Mouse (Mus musculus) gonadal fat pad, adult 2 months (tissue): ENCODE results near the gene Zfp606. TPM values are rescaled to one million over a fixed set of nuclear protein-coding genes. Genes with fewer than 3 reads are reported as not detected.

Experiments
- DNase-seq: peaks from one replicate; pipeline ENCODE4 v3.0.0-alpha.2; 2012; ENCODE audit warnings: low read depth
- polyA plus RNA-seq: library from polyadenylated mRNA; depleted of rRNA; stranded (reverse); fragments of >200 nt; gene quantifications from 2 replicates; pipeline ENCODE4 v1.2.3, GENCODE M21; 2012; rRNA removed

Zfp606 gene
- polyA plus RNA-seq: 3.5 and 3.8 TPM in 2 replicates

DNA sequence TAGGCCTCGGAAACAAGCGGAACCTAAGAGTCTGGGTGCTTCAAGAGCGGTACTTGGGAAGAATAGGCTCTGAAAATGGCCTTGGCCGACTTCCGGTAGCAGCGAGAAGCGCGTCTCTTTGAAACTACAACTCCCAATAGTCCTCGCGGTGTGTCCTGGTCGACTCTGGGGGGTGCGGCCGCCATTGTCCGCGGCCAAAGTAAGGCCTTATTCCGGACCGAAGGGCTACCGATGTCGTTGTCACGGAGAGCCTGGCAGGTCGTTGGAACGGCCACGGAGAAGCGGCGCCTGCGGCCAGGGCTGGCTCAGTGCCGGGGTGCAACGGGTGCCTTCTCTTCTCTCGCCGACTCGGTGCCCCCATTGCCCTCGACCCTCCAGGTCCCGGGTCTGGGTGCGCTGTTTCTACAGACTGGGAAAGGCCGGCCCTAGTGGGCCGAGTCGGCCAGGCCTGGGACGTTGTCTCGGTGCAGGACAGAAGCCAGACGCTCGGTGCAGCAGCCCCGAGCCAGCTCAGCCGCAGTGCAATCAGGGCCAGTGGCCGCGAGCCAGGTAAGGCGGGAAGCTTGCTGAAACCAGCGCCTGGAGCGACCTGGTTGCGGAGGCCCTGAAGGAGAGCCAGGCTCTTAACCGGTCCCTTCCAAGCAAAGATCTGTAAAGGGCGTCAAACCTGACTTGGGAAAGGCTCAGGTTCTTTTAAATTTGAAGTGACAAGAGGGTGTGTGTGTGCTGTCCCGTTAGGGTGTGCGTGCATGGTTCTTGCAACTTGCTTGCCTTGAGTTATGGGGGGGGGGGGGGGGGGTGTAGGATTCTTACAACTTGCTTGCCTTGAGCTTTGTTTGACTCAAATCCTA, at the start of gene Zfp606:
Gene Zfp606 (plus strand): TSS at position 136 of the 851 bp plus-strand sequence.
- DNase-seq: peak; percentile 34

DNA sequence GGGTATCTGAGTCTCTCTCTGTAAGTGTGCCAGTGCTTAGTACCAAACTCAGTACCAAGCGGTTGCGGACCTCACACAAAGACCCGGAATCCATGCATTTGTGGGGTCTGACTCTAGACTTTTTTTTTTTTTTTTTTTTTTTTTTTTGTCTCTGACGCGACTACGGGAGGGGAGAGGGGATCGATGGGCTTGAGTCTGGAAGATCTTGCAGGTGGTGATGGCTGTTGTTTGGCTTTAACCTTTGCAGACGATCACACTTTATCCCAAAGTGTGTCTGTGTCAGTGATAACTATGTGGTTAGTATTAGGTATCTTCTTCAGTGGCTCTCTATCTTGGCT, 885 bp downstream of the Zfp606 start:
- no peak for DNase-seq

DNA sequence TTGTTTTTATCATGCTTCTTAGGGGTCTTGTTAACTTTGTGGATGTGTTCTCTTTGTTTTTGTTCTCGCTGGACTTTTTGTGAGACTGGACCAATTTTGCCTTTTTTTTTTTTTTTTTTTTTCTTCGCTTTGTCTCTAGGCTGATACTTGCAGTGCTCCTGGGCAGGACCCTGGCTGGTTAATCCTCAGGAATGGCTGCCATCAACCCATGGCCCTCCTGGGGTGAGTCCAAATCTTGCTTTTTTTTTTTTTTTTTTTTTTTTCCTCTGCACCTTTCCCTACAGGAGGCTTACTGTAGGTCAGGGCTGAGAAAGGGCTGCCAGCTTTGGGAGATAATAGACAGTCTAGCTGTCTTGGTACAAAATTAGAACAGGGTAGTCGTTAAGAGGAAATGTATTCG, 1.4 kb downstream of the Zfp606 start:
- DNase-seq: no peak

DNA sequence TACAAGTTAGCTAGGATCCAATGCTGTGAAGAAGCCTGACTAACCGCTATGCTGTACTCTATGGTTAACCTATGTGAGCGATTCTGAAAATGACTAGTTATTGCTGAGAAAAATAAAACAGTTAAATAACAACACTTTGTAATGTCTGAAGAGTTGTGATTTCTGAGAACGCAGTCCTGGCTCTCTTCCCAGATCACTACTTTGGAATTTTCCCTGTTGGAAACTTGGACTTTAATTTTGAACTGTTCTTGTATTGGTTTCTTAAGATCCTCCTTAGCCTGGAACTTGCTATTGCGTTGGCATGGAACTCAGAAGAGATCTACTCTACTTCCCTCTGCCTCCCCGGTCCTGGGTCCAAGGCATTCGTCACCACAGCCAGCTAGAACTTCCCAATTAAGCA, 5.7 kb downstream of the Zfp606 start:
- DNase-seq: no peak

GRCm38 (mm10) chr7:12485956-12486355, 7.9 kb downstream of the Zfp606 start:
- DNase-seq: peak; percentile 16

DNA sequence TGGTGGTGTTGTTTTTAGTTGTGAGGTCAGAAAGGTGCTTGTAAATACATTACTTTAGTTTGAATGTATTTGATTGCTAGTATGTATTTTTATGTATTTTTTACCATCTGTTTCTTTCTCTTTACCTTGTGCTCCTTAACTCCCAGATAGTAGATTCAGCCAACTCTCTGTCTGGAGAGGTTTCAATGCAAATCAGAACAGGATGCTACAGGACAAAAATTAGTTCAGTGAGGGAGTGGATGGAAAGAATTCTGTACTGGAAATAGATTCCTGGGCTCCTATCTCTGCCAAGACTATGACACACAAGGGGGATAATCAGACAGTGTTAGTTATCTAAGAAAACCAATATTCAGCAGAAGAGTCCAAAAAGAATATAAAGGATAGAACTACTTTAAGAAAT, 8.6 kb downstream of the Zfp606 start:
- no peak for DNase-seq

DNA sequence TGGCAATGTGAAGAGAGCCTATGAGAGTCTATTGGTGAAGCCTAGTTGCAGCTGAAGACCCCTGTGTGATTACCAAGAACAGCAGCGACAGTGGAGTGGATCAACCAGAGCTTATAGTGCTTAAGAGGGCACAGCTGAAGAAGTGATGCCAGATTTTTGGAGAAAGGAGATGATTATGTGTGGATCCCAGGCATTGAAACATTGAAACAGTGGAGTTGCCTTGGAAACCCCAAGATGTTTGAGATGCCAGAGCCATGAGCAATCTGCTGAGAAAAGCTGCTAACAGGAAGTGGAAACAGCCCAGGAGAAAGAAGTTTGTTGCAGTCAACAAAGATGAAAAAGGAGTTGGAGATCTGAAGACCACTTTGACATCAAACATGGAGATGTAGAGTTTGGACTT, 32.8 kb downstream of the Zfp606 start:
- no peak for DNase-seq

DNA sequence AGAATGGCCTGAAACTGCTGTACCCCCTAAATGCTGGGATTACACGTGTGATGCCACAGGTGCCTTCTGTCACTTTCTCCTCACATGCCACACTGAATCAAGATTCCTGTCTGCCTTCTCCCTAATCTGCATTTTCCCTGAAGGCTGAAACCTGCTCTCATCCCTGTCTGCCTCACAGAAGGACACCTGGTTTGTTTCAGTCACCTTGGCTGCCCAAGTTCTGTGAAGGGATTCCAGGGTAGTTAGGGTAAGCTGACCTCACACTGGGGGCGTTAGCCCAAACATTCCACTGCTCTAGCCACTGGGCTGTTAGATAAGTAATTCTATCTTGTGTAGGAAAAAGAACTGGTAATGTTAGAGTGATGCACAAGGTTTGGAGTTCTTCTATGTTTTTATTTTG, 34.1 kb downstream of the Zfp606 start, which contains the start of gene 2900092C05Rik:
Gene 2900092C05Rik (plus strand): TSS at position 301 of the 400 bp plus-strand sequence.
- no peak for DNase-seq

Other genes starting within 250 kb of the Zfp606 start
- not detected in 2 replicates for gene Vmn1r81, start 210.0 kb upstream of the Zfp606 start, polyA plus RNA-seq
- gene Vmn1r82, start 177.9 kb upstream of the Zfp606 start, polyA plus RNA-seq: not detected in 2 replicates
- not detected in 2 replicates for gene Vmn1r83, start 148.8 kb upstream of the Zfp606 start, polyA plus RNA-seq
- gene Vmn1r84, start 109.0 kb upstream of the Zfp606 start, polyA plus RNA-seq: not detected in 2 replicates
- 1.2 and 1.5 TPM in 2 replicates for gene Zfp551, start 55.5 kb upstream of the Zfp606 start, polyA plus RNA-seq
- not detected in 2 replicates for gene 2900092C05Rik, start 34.2 kb downstream of the Zfp606 start, polyA plus RNA-seq
- gene Vmn2r53, start 130.5 kb downstream of the Zfp606 start, polyA plus RNA-seq: not detected in 2 replicates
- gene Vmn2r54, start 162.0 kb downstream of the Zfp606 start, polyA plus RNA-seq: not detected in 2 replicates
- gene Vmn2r55, start 206.7 kb downstream of the Zfp606 start, polyA plus RNA-seq: not detected in 2 replicates